Mouse (Mus musculus) stomach, embryonic 16.5 days (tissue): ENCODE data around the gene Tet3. TPM values are rescaled to one million over a fixed set of nuclear protein-coding genes. Genes with fewer than 3 reads are reported as not detected.

Experiments
- ATAC-seq: fragments of 200-750 bp; cut with Nextera tagmentation; 2 replicates; pipeline ENCODE4 v1.8.0; 2017; ENCODE audit warnings: moderate number of reproducible peaks, moderate TSS enrichment; ENCODE audit not compliant: insufficient read depth, low FRiP score
- H3K27ac ChIP-seq: fragments of 300-500 bp; sonication (generic); 2 replicates; pipeline ENCODE4 v1.5.1; 2014; ENCODE audit warnings: low read length
- H3K27me3 ChIP-seq: fragments of 300-500 bp; sonication (generic); 2 replicates; pipeline ENCODE4 v1.6.1; 2014; ENCODE audit warnings: low read length, control low read depth, mixed read lengths; ENCODE audit not compliant: control insufficient read depth, insufficient read depth
- H3K36me3 ChIP-seq: fragments of 300-500 bp; sonication (generic); 2 replicates; pipeline ENCODE4 v1.6.1; 2014; ENCODE audit warnings: low read length; ENCODE audit not compliant: control insufficient read depth, insufficient read depth
- H3K4me1 ChIP-seq: fragments of 300-500 bp; sonication (generic); 2 replicates; pipeline ENCODE4 v1.6.1; 2014; ENCODE audit warnings: low read length, control low read depth, mixed read lengths; ENCODE audit not compliant: control insufficient read depth, insufficient read depth
- H3K4me2 ChIP-seq: fragments of 300-500 bp; sonication (generic); 2 replicates; pipeline ENCODE4 v1.6.1; 2014; ENCODE audit warnings: low read depth, low read length, mixed read lengths
- H3K4me3 ChIP-seq: fragments of 300-500 bp; sonication (generic); replicated peaks from 2 replicates; pipeline ENCODE4 v1.5.1; 2014; ENCODE audit warnings: mild to moderate bottlenecking, low read length
- H3K9ac ChIP-seq: fragments of 300-500 bp; sonication (generic); 2 replicates; pipeline ENCODE4 v1.6.1; 2014; ENCODE audit warnings: low read length
- H3K9me3 ChIP-seq: fragments of 300-500 bp; sonication (generic); replicated peaks from 2 replicates; pipeline ENCODE4 v1.6.1; 2016; ENCODE audit warnings: low read length, control low read depth; ENCODE audit not compliant: control insufficient read depth
- WGBS: fragments of 180-500 bp; shearing (Covaris S2); extraction: QIAGEN DNeasy Blood & Tissue Kit; methylation state at CpG from one replicate; pipeline ENCODE4 v1.1.7; 2014; 5-methylcytosine and 5-hydroxymethylcytosine counted together
- polyA plus RNA-seq: library from polyadenylated mRNA; unstranded; fragments of >200 nt; fragmentation: Nextera tagmentation; extraction: Ambion mirVana; gene quantifications from 2 replicates; pipeline ENCODE4 v1.2.1, GENCODE M21; 2015

The Tet3 gene
- polyA plus RNA-seq, 1 experiment from 2014 or later, result 34.5 TPM

- Histone ChIP-seq H3K27me3 (no peaks in the 10 kb centered on the region), H3K4me1 (peaks cover 70% of the 10 kb centered on the region), H3K27ac (no peak overlapping the region), H3K9me3 (no peaks in the 10 kb centered on the region), H3K9ac (peak overlapping the region; percentile 14; the same call in 1 of the 2 replicates), H3K4me3 (no peak overlapping the region), H3K4me2 (0 out of 2 replicates have a peak overlapping the region, but pooled peaks have one; percentile 65), H3K36me3 (no peaks in the 10 kb centered on the region)
- WGBS, result 78% methylated on average over 3 of the region's 3 CpGs
- ATAC-seq, result no peak
Measured at GRCm38 (mm10) chr6:83438584-83438983, 20.3 kb downstream of the Tet3 start.

- Histone ChIP-seq H3K4me3 (no peak overlapping the region), H3K27ac (no peak overlapping the region), H3K4me1 (peaks cover 68% of the 10 kb centered on the region), H3K9ac (no peak overlapping the region; the same call in 1 of the 2 replicates), H3K4me2 (no peak overlapping the region; the same call in 1 of the 2 replicates), H3K9me3 (no peaks in the 10 kb centered on the region), H3K36me3 (no peaks in the 10 kb centered on the region), H3K27me3 (no peaks in the 10 kb centered on the region)
- WGBS, result 58% methylated on average over 3 of the region's 3 CpGs
- no peak for ATAC-seq
Measured at GRCm38 (mm10) chr6:83437802-83438201, 21.1 kb downstream of the Tet3 start.

GRCm38 (mm10) chr6:83437225-83437624 is 21.7 kb downstream of the Tet3 start:
- Histone ChIP-seq H3K27ac (no peak overlapping the region), H3K9me3 (no peaks in the 10 kb centered on the region), H3K4me3 (no peak overlapping the region), H3K4me2 (no peak overlapping the region), H3K27me3 (no peaks in the 10 kb centered on the region), H3K4me1 (peaks cover 68% of the 10 kb centered on the region), H3K36me3 (no peaks in the 10 kb centered on the region), H3K9ac (no peak overlapping the region)
- 87% methylated on average over 3 of the region's 3 CpGs for WGBS
- ATAC-seq, result no peak

- no peak for ATAC-seq
- H3K4me3 ChIP-seq, result no peak overlapping the region
- H3K36me3 ChIP-seq, result no peaks in the 10 kb centered on the region
- peaks cover 68% of the 10 kb centered on the region for H3K4me1 ChIP-seq
- no peak overlapping the region for H3K27ac ChIP-seq
- H3K27me3 ChIP-seq, result no peaks in the 10 kb centered on the region
- no peaks in the 10 kb centered on the region for H3K9me3 ChIP-seq
- 79% methylated on average over 4 of the region's 4 CpGs for WGBS
- no peak overlapping the region for H3K4me2 ChIP-seq
- no peak overlapping the region for H3K9ac ChIP-seq
Measured at GRCm38 (mm10) chr6:83436547-83436946, 22.3 kb downstream of the Tet3 start.

GRCm38 (mm10) chr6:83435174-83435573 is 23.7 kb downstream of the Tet3 start:
- H3K4me2 ChIP-seq, result no peak overlapping the region
- no peaks in the 10 kb centered on the region for H3K36me3 ChIP-seq
- H3K9ac ChIP-seq, result no peak overlapping the region
- H3K4me3 ChIP-seq, result no peak overlapping the region
- ATAC-seq, result no peak
- peak overlapping the region; percentile 66 for H3K27ac ChIP-seq
- no peaks in the 10 kb centered on the region for H3K27me3 ChIP-seq
- H3K4me1 ChIP-seq, result peaks cover 72% of the 10 kb centered on the region
- 54% methylated on average over 5 of the region's 5 CpGs for WGBS
- no peaks in the 10 kb centered on the region for H3K9me3 ChIP-seq

GRCm38 (mm10) chr6:83433546-83433945 is 25.3 kb downstream of the Tet3 start:
- no peak overlapping the region for H3K4me2 ChIP-seq
- H3K27me3 ChIP-seq, result no peaks in the 10 kb centered on the region
- no peak for ATAC-seq
- 0 out of 2 replicates have a peak, but pooled peaks cover 5% of the 10 kb centered on the region for H3K36me3 ChIP-seq
- no peak overlapping the region for H3K4me3 ChIP-seq
- peaks cover 66% of the 10 kb centered on the region for H3K4me1 ChIP-seq
- H3K9ac ChIP-seq, result peak overlapping the region; percentile 11
- 69% methylated on average over 4 of the region's 4 CpGs for WGBS
- no peaks in the 10 kb centered on the region for H3K9me3 ChIP-seq
- H3K27ac ChIP-seq, result peak overlapping the region; percentile 85

GRCm38 (mm10) chr6:83432966-83433365 is 25.9 kb downstream of the Tet3 start:
- no peaks in the 10 kb centered on the region for H3K9me3 ChIP-seq
- no peak overlapping the region for H3K4me3 ChIP-seq
- H3K4me1 ChIP-seq, result peaks cover 69% of the 10 kb centered on the region
- H3K4me2 ChIP-seq, result no peak overlapping the region
- H3K36me3 ChIP-seq, result 0 out of 2 replicates have a peak, but pooled peaks cover 5% of the 10 kb centered on the region
- ATAC-seq, result peak; percentile 41; the same call in 1 of the 2 replicates
- H3K9ac ChIP-seq, result no peak overlapping the region
- peak overlapping the region; percentile 85 for H3K27ac ChIP-seq
- 62% methylated on average over 7 of the region's 7 CpGs for WGBS
- no peaks in the 10 kb centered on the region for H3K27me3 ChIP-seq

GRCm38 (mm10) chr6:83427968-83428731 is 30.7 kb downstream of the Tet3 start:
- peak; percentile 61; the same call in 1 of the 2 replicates for ATAC-seq
- peaks cover 63% of the 10 kb centered on the region for H3K4me1 ChIP-seq
- 0 out of 2 replicates have a peak, but pooled peaks cover 5% of the 10 kb centered on the region for H3K36me3 ChIP-seq
- no peaks in the 10 kb centered on the region for H3K27me3 ChIP-seq
- H3K4me2 ChIP-seq, result peak overlapping the region; percentile 1; the same call in 1 of the 2 replicates
- no peaks in the 10 kb centered on the region for H3K9me3 ChIP-seq
- WGBS, result 24% methylated on average over 5 of the region's 5 CpGs
- H3K9ac ChIP-seq, result peak overlapping the region; percentile 10; the same call in 1 of the 2 replicates
- H3K27ac ChIP-seq, result peak overlapping the region; percentile 86
- H3K4me3 ChIP-seq, result no peak overlapping the region

GRCm38 (mm10) chr6:83427512-83427911 is 31.4 kb downstream of the Tet3 start:
- no peak overlapping the region for H3K4me3 ChIP-seq
- 56% methylated on average over 6 of the region's 6 CpGs for WGBS
- H3K27ac ChIP-seq, result peak overlapping the region; percentile 86
- peaks cover 63% of the 10 kb centered on the region for H3K4me1 ChIP-seq
- peak; percentile 7; the same call in 1 of the 2 replicates for ATAC-seq
- no peaks in the 10 kb centered on the region for H3K9me3 ChIP-seq
- no peak overlapping the region for H3K4me2 ChIP-seq
- H3K9ac ChIP-seq, result no peak overlapping the region
- H3K36me3 ChIP-seq, result 0 out of 2 replicates have a peak, but pooled peaks cover 5% of the 10 kb centered on the region
- H3K27me3 ChIP-seq, result no peaks in the 10 kb centered on the region
